Mouse (Mus musculus) left cerebral cortex, postnatal 14 days (tissue): ENCODE data around the gene Adam17. TPM values are rescaled to one million over a fixed set of nuclear protein-coding genes. Genes with fewer than 3 reads are reported as not detected.
"Not testable (repeated sequence)": the region's sequence is repeated elsewhere in the genome, so short reads cannot be mapped to it uniquely, and the experiment has no call there.

ENCODE experiments used
- DNase-seq, 2 experiments: peaks; one replicate each; pipeline ENCODE4 v3.0.0; 2021 to 2022; ENCODE audit warnings: low spot score in 2 of 2, mixed read lengths in 1 of 2
- intact Hi-C: fragments of 180-260 bp; cut with DNase I; formaldehyde crosslinking; loops from one replicate; pipeline ENCODE4 v1.15.1; 2025
- long read RNA-seq, 2 experiments: library from polyadenylated mRNA; stranded (forward); transcript quantifications; one replicate each; pipeline ENCODE4 v2.0.0; 2021
- total RNA-seq, 2 experiments: library from RNA; stranded (reverse); gene quantifications; 2 replicates each; pipeline ENCODE4 v1.2.3; 2021

Adam17 gene
- 10 to 100 TPM; 17.9 to 20.4 TPM for total RNA-seq
- long read RNA-seq, experiment 1, full-length matches to known transcripts, result 10 of 17 reads
- long read RNA-seq, experiment 1, partial matches to known transcripts, result 4 of 17 reads
- long read RNA-seq, experiment 1, other reads (novel, unspliced or antisense), result 3 of 17 reads
- long read RNA-seq, experiment 2, full-length matches to known transcripts, result 7 of 14 reads
- long read RNA-seq, experiment 2, partial matches to known transcripts, result 0 of 14 reads
- long read RNA-seq, experiment 2, other reads (novel, unspliced or antisense), result 7 of 14 reads

- DNase-seq, result peak; percentile 96 to 97
- intact Hi-C loops, result loop anchor here (5.0 kb wide), 1 partner anchor 56 kb away; the partner anchor contains the start of gene Iah1
Measured at GRCm38 (mm10) chr12:21373100-21373819, at the start of gene Adam17. Adam17 (minus strand) TSS chr12:21373632.

DNA sequence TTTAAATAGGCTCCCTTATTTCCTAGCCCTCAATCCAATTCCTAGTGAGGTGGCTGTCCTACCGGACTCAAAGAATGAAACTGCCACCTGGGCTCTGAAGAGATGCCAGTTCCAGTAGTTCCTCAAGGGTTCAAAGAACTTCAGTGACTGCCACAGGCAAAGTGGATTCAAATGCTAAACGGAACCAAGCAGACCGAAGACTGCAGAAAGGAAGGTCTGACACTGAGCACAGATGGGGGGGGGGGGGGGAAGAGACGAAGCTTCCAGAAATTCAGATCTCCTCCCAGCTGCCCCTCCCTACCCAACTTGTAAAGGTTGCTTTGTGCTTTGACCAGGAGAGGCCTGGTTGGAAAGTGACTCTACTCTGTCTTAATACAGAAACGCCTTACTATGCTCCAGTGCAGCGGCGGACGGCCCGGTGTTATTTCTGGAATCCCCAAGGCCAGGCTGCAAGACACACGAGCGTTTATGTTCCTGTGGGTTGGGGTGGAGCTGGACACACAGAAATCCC lies 45.2 kb upstream of the Adam17 start:
- intact Hi-C loops, result loop anchor here (2.0 kb wide), 1 partner anchor 92 kb away; no protein-coding TSS in a partner anchor

GRCm38 (mm10) chr12:21418083-21418482 lies 44.7 kb upstream of the Adam17 start:
- intact Hi-C loops, result loop anchor here (2.0 kb wide), 1 partner anchor 93 kb away; no protein-coding TSS in a partner anchor
- no peak for DNase-seq

More for the DNA sequence above, 45.2 kb upstream of the Adam17 start:
- peak; percentile 22 to 25 for DNase-seq

GRCm38 (mm10) chr12:21417100-21418070 lies 44.0 kb upstream of the Adam17 start, which contains the start of gene Ywhaq:
Ywhaq (minus strand) TSS chr12:21417637.
- intact Hi-C loops, result loop anchor here (2.0 kb wide), 1 partner anchor 93 kb away; no protein-coding TSS in a partner anchor
- DNase-seq, result peak; percentile 97 to 98

- intact Hi-C loops, result no loop called here
- no peak for DNase-seq
Measured at GRCm38 (mm10) chr12:21416506-21416905, 43.1 kb upstream of the Adam17 start.

- intact Hi-C loops, result no loop called here
- DNase-seq, result no peak
Measured at GRCm38 (mm10) chr12:21410620-21411019, 37.2 kb upstream of the Adam17 start.

DNA sequence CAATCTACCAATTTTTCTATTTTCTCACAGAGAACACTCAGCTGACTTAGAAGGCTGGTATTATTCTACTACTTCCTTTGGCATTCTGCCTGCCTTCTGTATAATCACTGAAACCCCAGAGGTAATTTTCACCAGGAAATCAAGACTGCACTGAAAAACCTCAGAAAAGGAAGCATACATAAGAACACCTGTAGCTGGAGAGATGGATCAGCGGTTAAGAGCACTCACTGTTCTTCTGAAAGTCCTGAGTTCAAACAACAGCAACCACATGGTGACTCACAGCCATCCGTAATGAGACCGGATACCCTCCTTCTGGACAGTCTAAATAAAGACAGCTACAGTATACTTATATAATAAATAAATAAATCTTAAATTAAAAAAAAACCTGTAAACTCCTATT lies 36.2 kb upstream of the Adam17 start:
- no peak for DNase-seq
- intact Hi-C loops, result no loop called here

GRCm38 (mm10) chr12:21408789-21409367 lies 35.4 kb upstream of the Adam17 start:
- intact Hi-C loops, result no loop called here
- DNase-seq, result no peak

DNA sequence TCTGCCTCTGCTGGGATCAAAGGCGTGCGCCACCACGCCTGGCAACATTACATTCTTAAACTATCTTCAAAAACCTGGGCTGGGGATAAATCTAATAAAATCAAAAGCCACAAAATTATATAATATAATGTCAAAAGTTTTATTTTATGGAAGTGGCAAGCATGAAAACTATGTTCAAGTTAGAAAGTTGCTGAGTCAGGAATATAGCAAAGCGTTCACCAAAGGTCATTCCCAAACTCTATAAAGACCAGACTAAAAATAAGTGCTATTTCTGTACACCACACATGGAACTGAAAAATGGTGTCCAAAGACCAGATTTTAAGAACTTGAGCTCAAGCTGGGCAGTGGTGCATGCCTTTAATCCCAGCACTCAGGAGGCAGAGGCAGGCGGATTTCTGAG lies 29.3 kb upstream of the Adam17 start:
- DNase-seq, result no peak
- intact Hi-C loops, result no loop called here

- no peak for DNase-seq
- intact Hi-C loops, result no loop called here
Measured at GRCm38 (mm10) chr12:21386201-21386600, 12.8 kb upstream of the Adam17 start.

DNA sequence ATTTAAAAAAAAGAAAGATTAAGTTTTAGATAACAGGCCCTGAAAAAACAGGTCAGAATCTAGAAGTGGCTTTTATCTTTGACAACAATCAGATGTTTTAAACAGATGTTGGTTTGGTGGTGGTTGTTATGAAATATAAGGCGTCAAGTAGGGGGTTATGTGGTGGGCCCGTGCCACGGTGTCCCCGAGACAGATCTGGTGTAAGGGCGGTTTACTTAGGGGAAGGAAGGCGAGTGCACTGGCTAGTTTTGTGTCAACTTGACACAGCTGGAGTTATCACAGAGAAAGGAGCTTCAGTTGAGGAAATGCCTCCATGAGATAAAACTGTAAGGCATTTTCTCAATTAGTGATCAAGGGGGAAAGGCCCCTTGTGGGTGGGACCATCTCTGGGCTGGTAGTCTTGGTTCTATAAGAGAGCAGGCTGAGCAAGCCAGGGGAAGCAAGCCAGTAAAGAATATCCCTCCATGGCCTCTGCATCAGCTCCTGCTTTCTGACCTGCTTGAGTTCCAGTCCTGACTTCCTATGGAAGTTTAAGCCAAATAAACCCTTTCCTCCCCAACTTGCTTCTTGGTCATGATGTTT lies 5.4 kb upstream of the Adam17 start:
- intact Hi-C loops, result not testable (repeated sequence)

GRCm38 (mm10) chr12:21375376-21376157 lies 2.1 kb upstream of the Adam17 start:
- intact Hi-C loops, result no loop called here
- DNase-seq, result no peak

More for the DNA sequence above, 5.4 kb upstream of the Adam17 start:
- not testable (repeated sequence) for DNase-seq

DNA sequence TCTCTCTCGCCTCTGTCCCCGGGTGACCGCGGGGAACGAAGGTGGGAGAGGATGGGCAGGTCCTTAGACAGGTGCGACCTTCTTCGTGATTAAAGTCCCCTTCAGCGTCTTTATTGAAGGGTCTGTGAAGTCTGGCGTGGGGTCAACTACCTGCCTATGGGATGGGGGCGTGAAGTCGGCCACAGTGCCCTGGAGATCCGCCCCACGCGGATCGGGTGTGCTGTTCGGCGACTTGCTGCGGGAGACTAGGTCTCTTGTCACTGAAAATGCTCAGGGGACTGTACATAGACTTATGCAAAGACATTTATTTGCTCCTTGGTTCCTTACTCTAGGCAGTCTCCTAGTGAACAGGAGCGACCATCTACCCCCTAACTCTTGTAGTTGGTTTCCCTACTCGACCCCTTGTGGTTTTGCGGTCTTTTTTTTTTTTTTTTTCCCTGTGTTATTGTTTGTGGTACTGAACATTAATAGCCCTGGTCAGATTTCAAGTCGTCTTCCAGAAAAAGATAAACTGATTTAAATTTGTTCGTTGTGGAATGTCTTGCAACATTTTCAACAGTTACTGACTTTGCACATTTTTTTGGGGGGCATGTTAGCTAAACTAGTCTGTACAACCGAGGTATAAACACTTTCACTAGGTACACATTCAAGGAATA lies 516 bp upstream of the Adam17 start:
- intact Hi-C loops, result loop anchor here (5.0 kb wide), 1 partner anchor 57 kb away; the partner anchor contains the start of gene Iah1
- DNase-seq, result no peak

DNA sequence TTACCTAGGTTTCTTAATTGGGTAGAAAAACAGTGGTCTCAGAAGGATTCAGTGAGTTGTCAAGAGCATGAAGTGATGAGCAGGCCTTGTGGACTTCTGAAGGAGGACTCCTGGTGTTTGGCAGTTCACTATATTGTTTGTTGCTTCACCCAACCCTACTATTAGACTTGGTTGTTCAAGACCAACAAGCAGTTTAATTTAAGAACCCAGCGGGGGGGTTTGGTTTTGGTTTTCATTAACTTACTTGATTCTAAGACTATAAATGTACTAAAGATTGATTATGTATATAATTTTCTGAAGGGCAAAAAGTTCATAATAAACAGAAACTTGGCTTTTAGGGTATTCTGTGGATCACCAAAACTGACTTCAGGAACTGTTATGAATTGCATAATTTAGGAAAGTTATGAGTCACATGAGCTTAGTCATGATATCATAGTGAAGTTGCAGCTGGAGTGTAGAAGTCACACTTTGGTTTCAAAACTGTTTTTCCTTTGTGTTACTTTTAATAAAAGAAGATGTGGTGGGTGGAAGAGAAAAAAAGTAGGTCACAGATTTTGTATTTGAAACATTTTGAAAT lies 3.3 kb downstream of the Adam17 start:
- intact Hi-C loops, result loop anchor here (5.0 kb wide), 1 partner anchor 53 kb away; the partner anchor contains the start of gene Iah1
- DNase-seq, result no peak

DNA sequence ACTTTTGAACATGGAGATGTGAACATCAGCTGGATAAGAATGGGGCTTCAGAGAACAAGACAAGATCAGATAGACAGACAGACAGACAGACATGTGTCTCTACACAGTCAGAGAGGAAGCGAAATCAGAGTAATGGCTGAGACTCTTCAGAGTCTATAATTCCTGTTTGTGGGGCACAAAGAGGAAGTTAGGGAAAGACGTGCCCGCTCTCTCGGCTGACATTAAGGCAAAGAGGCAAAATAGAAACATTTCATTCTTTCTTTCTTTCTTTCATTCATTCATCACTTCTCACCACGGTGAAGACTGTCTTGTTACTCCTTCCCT lies 4.4 kb downstream of the Adam17 start:
- intact Hi-C loops, result no loop called here
- no peak for DNase-seq

- no peak for DNase-seq
- intact Hi-C loops, result no loop called here
Measured at GRCm38 (mm10) chr12:21368376-21369086, 4.9 kb downstream of the Adam17 start.
